Mouse (Mus musculus): ENCODE measurements around the gene Lce6a.

Lce6a gene

DNA sequence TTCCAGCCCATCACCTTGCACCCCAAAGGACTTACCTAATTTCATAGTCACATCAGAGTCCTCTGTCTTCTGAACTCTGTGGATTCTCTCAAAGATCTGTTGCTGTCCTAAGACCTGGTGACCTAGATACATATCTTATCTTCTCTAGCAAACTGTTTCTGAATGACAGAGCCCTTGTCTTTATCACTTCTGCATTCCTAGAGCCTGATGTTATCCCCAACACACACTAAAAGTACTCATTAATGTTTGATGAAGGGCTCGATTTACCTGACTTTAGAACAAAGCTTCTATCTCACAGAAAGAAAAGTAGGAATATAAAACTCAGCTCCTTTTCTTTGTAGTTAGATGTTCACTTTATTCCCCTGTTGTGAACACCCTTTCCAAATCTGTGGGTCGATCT, at the start of gene Lce6a:
Gene Lce6a (minus strand): TSS at position 101 of the 400 bp plus-strand sequence.
- no peak for DNase-seq (ENCODE audit: low spot score)

DNA sequence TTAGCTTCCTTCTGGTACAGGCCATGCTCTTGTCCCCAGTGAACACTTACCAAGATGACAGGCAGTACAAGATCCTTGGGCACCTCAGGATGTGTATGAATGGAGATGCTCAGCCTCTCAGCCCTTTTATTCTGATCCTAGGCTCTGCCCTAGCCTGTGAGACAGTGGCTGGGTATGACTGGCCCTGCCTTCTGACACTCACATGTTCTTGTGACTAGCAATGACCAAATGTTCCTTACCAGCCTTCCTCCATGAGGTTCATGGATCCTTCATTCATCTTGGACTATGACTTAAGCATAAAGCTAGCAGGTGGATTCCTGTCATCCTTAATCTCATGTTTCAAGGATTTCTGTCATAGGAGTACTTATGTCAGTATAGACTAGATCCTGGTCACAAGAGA, 48.8 kb upstream of the Lce6a start, which contains the start of gene Lce1a2:
Gene Lce1a2 (minus strand): TSS at position 101 of the 400 bp plus-strand sequence.
- DNase-seq (ENCODE audit: low spot score), result no peak

DNA sequence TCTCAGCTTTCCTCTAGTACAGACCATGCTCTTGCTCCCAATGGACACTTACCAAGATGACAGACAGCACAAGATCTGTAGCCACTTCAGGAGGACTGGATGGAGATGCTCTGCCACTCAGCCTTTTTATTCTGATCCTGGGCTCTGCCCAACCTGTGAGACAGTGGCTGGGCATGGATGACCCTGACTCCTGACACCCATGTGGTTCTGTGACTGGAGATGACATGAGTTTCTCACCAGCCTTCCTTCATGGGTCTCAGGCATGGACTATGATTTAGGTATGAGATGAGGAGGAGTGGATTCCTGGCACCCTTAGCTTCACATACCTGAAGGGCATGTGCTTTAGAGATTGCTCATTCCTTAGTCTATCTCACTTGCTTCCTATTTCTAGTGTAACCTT, 35.4 kb upstream of the Lce6a start, which contains the start of gene Lce1b:
Gene Lce1b (minus strand): TSS at position 101 of the 400 bp plus-strand sequence.
- no peak for DNase-seq (ENCODE audit: low spot score)

DNA sequence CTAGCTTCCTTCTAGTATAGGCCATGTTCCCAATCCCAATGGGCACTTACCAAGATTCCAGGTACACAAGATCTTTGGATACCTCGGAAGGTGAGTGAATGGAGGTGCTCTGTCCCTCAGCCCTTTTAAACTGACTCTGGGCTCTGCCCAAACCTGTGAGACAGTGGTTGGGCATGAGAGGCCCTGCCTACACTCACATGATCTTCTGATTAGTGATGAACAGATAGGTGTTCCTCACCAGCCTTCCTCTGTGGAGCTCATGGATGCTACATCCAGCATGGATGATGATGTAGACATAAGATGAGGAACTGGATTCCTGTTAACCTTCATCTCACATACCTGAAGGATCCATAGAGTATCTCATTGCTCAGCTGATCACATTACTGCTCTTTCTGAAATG, 26.7 kb upstream of the Lce6a start, which contains the start of gene Lce1a1:
Gene Lce1a1 (minus strand): TSS at position 101 of the 400 bp plus-strand sequence.
- DNase-seq (ENCODE audit: low spot score), result no peak

DNA sequence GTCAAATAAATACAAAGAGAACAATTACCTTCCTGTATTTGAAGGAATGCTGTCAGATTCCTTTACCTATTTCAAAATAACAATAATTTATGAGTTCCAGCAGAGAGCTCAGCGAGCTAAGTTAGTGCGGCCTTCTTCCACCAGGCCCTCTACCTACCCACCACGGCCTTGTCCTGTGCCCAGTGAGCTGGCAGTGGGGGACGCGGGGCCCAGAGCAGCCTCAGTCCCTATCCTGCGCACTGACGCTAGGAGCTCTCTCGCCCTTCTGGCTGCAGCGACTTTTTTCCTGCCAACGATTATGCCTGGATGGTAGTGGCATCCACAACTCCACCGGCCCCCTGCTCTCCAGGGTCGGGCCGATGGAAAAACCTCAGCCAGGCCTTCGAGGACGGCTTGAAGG, 18.4 kb upstream of the Lce6a start:
- no peak for DNase-seq (ENCODE audit: low spot score)

DNA sequence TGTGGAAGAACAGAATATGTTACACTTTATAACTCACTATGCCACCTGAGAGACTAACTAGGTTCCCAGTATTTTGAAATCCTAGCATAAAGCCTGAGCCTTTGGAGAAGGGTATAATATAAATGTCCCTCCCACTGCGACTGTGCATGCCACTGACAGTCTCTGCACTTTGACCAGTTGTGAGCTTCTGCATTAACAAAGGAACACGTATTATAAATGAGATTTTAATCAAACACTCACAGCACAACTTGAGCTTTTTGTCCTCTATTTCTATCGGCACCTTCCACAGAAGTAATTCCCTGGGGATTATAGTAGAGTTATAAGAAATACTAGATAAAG, 17.2 kb upstream of the Lce6a start:
- DNase-seq (ENCODE audit: low spot score), result no peak

DNA sequence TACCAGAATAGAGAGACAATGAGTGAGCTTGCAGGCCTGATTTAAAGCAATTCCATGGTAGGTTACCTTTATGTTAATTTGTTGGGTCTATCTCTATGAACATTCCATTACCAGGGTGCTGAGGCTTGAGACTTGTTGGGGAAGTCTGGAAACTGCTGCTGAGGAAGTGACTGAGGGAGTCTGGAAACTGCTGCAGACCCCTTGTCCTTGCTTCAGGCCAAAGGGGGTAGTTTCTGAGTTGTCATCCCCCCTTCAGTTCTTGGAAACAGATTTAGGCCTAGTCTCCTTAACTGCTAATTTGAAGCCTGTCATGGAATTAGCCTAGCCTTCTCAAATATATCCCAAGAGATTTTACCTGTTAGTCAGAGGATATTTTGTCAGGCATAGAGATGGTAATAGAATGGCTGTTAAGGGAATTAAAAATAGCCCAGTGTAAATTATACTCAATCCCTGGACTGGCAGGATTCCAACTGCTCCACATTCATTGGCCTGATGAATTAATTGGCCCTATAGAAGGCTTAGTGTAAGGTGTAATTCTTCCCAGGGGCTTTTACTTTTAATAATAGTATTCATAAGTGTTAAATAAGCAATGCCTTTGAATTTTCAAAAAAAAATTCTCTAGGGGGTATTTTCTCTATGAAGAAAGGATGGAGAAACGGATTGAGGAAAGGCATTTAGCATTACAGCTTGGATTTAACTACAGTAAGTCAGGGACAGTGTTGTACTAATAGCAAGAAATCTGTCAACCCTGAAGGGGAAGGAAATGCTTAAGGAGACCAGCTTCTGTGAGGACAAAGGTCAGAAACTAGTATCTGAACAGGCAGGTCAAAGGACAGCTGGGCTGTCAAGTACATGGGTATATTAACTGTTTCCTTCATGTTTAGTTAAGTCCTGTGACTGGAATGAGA, 16.5 kb upstream of the Lce6a start:
- no peak for DNase-seq (ENCODE audit: low spot score)

DNA sequence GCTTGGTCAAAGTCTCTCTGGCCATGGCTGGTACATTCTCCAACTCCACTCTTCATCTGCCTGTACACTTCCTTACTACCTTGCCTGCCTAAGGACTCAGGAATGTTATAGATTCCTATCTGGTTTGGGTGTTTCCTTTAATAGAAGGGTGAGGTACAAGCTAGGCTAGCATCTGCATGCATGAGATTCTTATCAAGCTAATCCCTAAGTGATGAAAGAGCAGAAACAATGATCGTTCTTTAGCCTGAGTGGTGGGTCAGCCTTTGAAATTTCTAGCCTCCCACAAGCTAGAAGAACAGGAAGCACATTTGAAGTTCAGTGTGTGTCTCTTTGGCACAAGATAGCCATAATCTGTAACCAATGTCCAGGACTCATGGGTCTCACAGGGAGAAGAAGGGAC, 11.7 kb downstream of the Lce6a start:
- DNase-seq (ENCODE audit: low spot score), result no peak

DNA sequence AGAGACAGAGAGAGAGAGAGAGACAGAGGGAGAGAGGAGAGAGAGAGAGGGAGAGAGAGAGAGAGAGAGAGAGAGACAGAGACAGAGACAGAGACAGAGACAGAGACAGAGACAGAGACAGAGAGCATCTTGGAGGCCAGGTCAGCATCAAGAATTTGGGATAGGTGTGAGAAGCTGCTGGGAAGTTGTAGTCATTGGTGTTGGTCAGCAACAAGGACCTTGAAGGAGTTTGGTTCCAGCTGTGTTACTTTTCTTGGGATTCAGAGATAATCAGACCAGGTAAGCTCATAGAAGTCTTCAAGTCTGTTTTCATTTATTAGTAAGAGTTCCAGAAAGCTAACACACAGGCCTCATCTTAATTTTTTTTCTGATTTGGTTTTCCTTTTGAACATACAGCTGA, 14.1 kb downstream of the Lce6a start, which contains the start of gene 2210017I01Rik:
Gene 2210017I01Rik (minus strand): TSS at position 101 of the 400 bp plus-strand sequence.
- no peak for DNase-seq (ENCODE audit: low spot score)

DNA sequence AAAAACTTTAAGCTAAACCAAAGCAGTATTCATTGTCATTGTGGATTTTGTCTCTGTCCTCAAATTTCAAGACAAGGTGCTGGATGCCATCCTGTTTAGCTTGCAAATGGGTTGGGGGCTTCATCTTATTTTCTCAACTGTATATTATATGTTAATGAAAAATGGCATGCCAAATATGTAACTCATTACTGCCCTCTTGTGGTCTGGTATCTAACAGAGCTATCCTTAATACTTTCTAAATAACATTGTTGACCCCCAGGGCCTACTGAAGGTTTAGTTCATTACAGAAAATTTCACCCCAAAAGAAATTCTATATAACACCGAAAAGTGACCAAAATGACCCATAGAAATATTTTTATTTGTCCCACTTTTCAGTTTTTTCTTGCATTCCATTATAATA, 19.3 kb downstream of the Lce6a start:
- peak; percentile 54 for DNase-seq (ENCODE audit: low spot score)

DNA sequence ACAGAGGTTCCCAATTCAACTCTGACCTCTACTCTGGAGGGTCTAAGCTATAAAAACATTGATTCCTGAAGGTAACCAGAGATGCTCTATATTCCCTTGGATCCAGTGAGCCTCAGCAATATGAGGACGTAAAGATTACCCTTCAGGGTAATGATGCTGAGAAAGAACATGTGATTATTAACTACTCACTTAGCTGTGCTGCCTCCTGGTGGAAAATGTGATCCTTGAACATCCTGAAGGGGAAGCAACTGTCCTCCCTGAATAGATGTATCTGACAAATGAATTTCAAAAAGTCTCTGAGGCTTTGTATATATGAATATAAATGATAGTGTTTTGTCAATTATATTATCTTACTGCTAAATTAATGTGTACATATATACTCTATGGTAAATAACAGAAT, 21.0 kb downstream of the Lce6a start:
- DNase-seq (ENCODE audit: low spot score), result no peak

DNA sequence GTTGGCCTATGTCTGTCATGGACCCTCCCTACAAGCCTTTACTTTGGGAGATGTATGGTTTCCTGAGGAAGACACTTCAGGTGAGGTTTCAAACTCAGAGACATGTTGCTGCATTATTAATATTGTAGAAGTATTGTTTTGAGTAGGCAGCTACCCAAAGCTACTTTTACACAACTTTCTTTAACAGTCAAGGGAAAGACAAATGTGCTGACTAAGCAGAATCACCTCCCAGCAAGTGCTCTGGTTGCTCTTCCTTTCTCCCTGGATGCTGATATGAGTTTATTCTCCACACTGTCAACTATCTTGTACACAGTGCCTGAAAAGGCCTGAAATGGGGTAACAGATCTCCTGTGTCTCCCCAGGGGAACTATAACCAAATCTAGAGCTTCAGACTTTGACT, 21.5 kb downstream of the Lce6a start:
- DNase-seq (ENCODE audit: low spot score), result no peak

DNA sequence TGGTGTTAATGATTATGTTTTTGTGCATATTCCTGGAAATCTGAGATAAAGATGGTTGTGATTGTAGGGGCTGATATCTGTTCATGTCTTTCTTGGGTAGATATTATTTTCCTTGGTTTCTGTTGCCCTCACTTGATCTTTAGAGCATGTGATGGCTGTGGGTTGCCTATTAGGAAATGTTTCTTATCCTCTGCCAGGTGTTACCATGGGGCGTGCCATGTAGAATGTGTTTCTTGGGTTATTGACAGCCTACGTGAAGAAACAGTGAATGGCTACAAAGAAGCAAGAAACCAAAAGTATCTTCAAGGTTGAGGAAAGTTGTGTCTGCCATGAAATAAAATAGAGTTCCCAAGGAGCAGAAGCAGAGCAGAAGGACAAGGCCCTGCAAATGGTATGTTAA, 23.0 kb downstream of the Lce6a start:
- DNase-seq (ENCODE audit: low spot score), result no peak

DNA sequence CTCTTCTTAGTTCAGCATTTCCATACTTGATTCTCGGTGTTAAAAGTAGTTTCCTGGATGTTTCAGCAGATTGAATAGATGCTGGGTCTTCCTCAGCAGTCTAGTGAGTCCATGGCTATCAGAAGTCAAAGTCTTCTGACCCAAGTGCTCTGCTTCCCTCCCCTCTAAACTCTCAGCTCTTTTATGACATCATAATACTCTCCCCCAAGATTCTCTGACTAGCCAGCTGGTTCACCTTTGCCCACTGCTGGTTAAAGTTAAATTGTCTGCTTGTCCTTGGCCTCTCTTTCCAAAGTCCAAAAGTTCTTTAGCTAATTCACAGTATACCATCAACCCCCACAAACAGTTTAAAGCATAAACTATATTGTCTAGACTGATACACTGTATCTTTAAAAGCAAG, 32.6 kb downstream of the Lce6a start, which contains the start of gene Smcp:
Gene Smcp (minus strand): TSS at position 140 of the 400 bp plus-strand sequence.
- no peak for DNase-seq (ENCODE audit: low spot score)

DNA sequence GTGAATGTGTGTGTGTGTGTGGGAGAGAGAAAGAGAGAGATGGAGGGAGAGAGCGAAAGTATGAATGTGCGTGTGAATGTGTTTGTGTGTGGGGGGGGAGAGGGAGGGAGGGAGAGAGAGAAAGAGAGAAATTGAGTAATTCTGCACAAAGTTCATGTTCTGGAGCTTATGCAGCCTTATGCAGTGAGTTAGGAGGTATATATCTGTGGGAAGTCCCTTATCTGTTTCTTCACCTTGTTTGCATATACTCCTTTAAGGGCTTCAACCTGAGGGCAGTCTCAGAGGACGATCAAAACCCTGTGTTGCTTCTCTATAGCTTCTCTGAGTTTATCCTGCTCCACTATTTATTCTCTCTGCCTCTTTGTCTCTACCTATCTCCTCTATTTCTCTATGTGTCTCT, 34.3 kb downstream of the Lce6a start:
- DNase-seq (ENCODE audit: low spot score), result no peak

DNA sequence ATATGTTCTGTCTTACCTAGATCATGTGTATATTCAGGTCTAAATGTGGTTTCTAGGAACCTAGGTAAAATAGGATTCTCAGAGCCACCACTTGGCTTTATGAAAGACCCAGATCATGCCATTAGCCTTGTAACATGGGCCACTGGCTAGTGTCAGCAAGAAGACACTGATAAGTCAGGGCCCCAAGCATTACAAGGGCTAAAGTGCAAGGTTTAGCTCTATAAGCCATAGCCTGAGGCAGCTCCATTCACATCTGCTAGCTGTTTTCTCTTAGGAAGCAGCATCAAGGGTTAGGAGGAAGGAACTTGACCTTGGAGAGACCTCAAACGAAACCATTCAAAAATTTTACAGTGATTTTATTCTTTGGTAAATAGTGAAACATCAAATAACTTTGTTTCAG, 36.4 kb downstream of the Lce6a start:
- no peak for DNase-seq (ENCODE audit: low spot score)

DNA sequence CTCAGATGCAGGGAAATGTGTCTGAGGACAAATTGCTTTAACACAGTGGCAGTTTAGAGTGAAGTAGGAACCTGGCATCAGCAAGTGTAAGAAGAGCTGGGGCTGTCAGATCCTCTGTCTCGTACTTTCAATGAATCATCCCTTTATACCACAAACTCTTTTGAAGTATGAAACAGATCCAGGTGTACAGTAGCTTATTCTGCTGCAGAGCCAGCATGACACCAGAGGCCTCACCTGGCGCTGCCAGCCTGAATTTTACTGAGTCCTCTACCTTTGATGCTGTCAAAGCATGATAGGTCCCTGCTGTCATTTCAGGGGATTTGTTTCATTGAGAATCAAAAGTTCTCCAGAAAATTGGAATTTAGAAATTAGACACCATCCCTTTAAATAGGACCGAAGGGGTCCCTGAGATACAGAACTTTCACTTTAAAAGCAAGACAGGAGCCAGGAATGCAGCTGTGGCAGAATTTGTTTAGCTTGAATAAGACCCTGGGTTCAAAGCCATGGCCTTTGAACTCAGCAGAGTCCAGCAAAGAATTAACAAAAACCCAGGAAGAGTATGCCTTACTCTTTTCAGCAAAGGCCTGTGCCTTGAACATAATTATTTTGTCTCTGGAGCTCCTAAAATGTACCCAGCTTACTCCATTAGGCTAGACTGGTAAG, 38.2 kb downstream of the Lce6a start:
- no peak for DNase-seq (ENCODE audit: low spot score)

DNA sequence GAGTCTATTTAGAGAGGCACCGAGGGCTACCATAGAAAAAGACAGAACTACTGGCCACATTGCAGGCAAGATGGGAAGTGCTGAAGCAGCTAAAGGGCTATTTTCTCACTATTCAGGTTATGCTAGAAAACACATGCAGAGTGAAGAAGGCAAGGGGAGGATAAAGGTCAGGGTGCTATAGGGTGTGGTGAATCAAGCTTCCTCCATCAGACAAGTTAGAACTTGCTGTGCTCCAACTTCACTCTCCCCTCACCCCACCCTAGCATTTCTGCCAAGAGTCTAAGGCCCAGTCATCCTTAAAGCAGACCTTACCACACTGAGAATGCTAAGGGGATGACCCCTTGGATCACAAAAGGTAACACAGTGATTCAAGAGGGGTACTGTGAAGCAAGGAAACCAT, 42.0 kb downstream of the Lce6a start:
- no peak for DNase-seq (ENCODE audit: low spot score)

DNA sequence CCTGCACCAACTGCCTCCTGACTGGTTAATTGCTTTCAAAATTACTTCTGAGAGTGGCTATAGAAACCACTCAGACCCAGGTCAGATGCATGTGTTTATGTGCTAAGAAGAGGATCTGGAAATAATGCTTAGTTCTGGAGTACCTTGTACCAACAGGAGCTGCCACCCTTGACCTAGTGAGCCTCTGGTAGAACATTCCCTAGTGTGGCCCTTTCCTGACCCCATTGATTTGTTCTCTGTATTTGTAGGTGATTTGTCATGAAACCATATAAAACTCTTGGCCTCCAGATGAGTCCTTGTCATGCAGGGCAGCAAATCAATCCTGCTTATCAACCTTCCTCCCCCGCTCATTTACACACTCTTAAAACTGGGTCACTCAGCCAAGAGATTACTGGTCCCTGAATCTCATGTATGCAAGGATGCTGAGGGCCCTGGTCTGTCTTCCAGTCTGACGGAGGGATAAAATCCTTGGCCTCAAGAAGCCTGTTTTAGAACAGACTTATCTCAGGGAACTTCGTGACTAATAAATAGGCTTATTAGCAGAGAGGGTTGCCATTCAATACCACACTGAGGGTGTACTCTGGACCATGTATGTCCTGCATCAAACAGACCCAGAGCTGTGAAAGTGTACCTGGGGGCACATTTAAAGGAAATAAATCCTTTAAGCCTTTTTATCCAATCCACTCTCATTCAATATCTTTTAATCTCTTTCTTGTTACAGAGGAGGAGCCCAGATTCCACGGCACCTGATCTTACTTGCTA, 42.6 kb downstream of the Lce6a start:
- DNase-seq (ENCODE audit: low spot score), result no peak

DNA sequence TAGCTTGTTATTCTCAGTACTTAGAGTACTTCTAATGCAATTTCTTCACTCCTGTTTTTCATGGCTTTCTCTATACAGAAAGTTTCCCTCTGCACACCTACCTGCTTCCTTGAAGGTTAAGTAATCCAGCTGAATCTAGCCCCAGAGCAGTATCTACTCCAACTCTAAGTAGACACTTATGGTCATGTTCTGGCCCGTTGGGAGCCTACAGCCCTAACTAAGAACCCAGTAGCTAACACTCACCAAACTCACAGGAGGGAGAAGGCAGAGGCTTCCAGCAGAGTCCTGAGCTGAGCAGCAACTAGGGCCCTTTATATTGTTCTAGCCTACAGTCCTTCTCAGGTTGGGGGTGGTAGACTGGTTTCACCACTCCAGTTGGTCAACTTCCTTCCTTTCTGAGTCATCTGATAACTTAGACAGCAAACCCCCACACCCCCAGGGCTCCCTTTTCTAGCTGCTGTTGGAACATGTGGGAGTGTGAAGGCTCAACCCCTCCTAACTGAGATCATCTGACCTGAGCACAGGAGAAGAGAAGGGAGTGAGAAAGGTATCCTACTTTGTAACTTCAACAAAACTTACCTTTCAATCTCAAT, 47.9 kb downstream of the Lce6a start, which contains the start of gene Ivl:
Gene Ivl (minus strand): TSS at position 287 of the 593 bp plus-strand sequence.
- DNase-seq (ENCODE audit: low spot score), result no peak

DNA sequence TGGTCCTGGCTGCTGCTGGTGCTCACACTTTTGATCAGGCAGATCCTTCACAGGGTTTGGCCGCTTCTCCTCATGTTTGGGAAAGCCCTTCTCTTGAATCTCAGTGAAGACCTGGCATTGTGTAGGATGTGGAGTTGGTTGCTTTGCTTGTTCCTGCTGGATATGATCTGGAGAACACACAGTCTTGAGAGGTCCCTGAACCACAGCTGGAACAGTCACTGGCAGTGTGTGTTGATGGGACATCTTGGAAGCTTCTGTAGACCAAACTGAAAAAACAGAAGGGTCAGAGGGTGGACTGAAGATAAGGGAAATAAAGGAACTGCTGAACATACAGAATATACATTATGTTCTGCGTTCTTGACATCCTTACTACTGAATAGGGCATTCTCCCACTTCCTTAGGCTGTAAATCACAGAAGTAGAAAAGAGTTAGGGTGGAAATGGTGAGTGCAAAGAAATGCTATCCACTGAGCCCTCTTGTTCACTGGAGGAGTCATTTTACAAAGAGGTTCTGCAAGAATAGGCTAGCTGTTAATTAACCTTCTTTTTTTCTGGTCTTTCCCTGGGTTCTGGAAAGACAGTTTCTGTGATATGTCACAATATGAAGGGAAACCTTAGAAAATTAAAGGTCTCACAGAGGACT, 48.8 kb downstream of the Lce6a start:
- no peak for DNase-seq (ENCODE audit: low spot score)

Measured in retina, embryonic 14.5 days (tissue).